Mouse (Mus musculus) embryo, embryonic 11 days (tissue): Measurements from ENCODE around the gene Fbxw24.
"Not testable (repeated sequence)": the region's sequence is repeated elsewhere in the genome, so short reads cannot be mapped to it uniquely, and the experiment has no call there.

Source experiments
- DNase-seq: peaks from one replicate; pipeline ENCODE4 v3.0.0-alpha.2; 2015

Gene Fbxw24

DNA sequence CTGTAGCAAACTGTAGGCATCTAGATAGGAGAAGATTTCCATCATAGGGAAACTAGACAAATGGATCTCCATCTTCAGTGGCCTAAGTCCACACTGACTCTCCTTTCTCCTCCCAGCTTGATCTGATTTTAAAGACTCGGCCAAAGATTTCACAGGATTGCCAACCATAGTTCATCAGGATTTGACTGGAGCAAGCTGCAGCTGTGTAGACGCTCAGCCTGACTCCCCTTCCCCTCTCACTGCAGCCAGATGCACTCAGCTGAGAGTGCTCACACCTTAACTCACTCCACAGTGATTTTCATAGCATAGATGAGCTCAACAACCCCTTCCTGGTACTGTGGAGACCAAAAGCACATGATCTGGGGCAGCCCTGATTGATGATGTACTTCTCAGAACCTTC is at the start of gene Fbxw24:
Gene Fbxw24, minus strand, starts transcription at position 101 of the 400 bp plus-strand sequence.
- not testable (repeated sequence) for DNase-seq

DNA sequence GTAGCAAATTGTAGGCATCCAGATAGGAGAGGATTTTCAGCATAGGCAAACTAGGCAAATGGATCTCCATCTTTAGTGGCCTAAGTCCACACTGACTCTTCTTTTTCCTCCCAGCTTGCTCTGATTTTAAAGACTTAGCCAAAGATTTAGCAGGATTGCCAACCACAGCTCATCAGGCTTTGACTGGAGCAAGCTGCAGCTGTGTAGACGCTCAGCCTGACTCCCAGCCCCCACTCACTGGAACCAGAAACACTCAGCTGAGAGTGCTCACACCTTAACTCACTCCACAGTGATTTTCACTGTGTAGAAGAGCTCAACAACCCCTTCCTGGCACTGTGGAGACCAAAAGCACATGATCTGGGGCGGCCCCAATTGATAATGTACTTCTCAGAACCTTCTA is 38.7 kb upstream of the Fbxw24 start, which contains the start of gene Fbxw25:
Gene Fbxw25, minus strand, starts transcription at position 101 of the 400 bp plus-strand sequence.
- DNase-seq = not testable (repeated sequence)

DNA sequence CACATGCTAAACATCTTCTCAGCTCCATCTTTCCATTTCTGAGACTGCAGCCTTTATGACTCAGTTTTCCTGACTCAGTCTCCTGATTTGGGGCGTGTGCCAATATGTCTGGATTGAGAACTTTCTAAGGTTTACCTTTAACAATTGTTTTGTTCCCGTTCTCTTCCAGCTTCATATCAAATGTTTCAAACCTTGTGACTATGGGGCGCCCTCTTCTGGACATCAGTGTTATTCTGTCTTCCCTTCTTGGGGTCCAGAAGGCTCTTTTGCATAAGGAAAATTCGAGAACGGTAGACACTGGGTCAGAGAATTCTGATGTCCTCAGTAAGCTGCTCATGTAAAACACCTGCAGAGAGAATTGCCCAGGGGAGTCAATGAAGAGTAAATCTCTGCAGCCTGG is 19.0 kb downstream of the Fbxw24 start:
- DNase-seq = peak; percentile 37

DNA sequence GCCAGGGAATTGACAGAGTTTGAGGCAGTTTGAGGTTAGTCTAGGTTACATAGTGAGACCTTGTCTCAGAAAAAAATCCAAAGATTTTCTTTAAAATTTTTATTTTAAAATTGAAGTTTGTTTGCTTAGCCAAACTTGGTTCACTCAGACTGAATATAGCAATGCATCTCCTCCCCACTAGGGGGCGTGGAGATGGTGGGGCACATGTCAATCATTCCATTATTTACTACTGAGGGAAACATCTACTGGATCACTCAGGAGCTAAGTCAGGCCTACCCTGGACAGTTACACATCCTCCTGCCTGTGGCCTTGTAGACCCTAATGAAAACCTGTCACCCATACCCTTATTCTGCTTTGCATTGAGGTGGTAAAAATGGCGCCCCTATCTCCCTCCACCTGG is 23.7 kb downstream of the Fbxw24 start:
- DNase-seq = not testable (repeated sequence)

DNA sequence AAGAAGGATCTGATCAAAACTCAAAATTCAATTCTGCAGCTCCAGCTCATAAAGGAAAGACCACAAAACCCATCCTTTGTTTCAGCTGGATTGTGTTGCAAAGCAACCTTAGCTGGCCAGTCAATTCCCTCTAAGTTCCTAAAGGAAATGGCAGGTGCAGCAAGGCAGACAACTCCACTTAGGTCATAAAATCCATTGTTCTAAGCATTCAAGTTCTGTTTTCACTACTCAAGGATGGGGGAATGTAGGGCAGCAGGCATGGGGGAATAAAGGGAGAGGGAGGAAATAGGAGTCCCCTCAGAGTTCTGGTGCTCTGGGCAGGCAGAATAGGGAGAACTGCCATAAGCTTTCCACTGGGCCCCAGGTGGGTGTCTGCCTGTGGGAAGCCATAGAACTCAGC is 28.6 kb downstream of the Fbxw24 start:
- DNase-seq = no peak

DNA sequence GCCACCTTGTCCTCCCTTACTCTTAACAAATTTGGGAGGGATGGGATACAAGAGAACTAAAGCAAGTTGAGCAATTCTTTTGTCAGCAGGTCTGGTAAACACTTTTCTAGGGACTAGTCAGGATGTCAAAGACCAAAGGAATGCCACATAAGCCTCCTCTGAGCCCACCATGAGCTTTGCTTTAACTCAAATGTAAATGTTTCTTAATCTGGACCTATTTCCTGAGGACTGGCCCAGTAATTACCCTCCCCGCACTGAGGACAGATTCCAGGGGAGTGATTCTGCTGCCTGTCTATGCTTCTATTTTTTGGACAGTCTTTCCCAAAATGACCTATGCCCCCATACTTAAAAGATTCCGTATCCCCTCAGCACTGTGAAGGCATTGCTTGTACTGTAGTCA is 31.0 kb downstream of the Fbxw24 start:
- DNase-seq = no peak

DNA sequence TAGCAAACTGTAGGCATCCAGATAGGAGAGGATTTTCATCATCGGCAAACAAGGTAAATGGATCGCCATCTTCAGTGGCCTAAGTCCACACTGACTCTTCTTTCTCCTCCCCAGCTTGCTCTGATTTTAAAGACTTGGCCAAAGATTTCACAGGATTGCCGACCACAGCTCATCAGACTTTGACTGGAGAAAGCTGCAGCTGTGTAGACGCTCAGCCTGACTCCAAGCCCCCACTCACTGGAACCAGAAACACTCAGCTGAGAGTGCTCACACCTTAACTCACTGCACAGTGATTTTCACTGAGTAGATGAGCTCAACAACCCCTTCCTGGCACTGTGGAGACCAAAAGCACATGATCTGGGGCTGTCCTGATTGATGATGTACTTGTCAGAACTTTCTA is 57.7 kb downstream of the Fbxw24 start, which contains the start of gene Fbxw15:
Gene Fbxw15, minus strand, starts transcription at position 101 of the 400 bp plus-strand sequence.
- not testable (repeated sequence) for DNase-seq

DNA sequence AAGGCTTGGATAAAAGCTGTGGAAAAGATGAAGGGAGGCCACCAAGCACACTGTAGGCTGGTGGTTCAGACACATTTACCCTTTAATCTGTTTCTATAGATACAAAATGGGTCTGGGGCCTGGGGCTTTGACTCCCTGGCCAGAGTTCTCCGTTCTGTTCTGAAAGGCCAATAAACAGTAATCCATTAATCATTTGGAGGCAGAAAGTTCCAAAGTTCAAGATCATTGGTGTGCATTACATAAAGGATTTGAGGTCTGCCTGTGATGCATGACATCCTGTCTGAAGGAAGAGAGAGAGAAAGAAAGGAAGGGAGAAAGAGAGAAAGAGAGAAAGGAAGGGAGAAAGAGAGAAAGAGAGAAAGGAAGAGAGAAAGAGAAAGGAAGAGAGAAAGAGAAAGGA is 60.3 kb downstream of the Fbxw24 start:
- DNase-seq = no peak

DNA sequence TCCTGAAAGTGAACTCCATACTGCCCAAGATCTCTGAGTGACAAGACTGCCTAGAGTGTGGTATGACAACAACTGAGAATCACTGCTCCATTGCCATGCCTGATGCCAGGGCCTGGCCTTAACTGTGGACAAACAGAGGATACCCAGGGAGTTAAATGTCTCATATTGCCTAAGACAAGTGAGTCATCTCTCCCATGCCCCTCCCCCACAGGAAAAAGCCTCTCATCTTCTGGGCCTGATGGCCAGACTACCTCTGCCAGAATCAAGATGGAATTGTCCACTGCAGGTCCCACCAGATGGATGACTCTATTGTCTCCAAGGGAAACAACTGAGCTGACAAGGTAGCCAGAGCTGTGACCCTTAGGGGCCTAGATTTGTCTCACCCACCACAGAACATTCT is 63.8 kb downstream of the Fbxw24 start:
- not testable (repeated sequence) for DNase-seq

DNA sequence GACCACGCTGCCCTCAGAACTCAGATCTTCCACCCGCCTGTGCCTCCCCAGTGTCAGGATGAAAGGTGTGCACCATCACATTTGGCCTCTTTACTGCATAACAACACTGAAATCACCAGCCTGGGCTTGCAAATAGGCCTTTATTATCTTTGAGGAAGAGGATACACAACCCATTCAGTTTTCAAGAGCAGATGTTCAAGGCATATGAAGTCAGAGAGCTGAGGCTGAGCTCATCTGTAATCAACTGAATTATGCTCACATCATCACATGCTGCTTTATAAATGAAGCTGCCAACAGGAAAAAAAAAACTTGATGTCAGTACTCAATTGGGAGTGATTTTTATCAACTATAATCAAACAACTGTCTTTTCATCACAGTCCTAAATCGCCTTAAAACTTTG is 73.4 kb downstream of the Fbxw24 start:
- no peak for DNase-seq
